Comparison of ENCODE assay signal across 7 mouse cellular contexts in the genomic region with DNA sequence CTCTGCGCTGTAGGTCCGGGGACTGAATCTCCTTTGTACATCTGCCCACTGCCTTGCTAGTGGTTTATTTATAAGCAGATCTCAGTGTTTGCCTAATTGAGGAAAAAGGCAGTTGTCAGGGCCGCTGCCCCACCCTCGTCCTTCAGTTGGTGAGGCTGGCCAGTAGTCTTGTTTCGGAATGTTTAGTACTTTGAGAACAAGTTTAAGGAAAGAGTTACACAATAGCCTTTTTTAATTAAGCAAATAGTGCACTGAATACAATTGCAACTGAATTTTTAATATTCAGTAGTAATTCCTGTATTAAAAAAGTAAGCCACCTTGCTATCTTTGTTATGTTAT. TPM values are rescaled to one million over a fixed set of nuclear protein-coding genes. Genes with fewer than 3 reads are reported as not detected.
DNase-seq lines count a peak whose midpoint lies in the region; ATAC-seq and TF ChIP-seq lines count a peak whose summit lies in the region.

No protein-coding gene starts in this region.

- peak overlapping the region; percentile 84 for H3K4me3 ChIP-seq in neural tube, embryonic 11.5 days (ENCODE audit: low read depth, low read length)
- peak overlapping the region; percentile 86 for H3K4me3 ChIP-seq in forebrain, embryonic 13.5 days
- peak overlapping the region; percentile 59 to 63 for H3K4me3 ChIP-seq in liver, embryonic 14.5 days (ENCODE audit: insufficient read depth in 1 of 2, low read depth in 2 of 2, low read length in 2 of 2)
- H3K4me3 ChIP-seq in stomach, postnatal 0 days (ENCODE audit: low read depth, low read length): peak overlapping the region; percentile 78

- peak overlapping the region; percentile 70 for H3K4me2 ChIP-seq in neural tube, embryonic 11.5 days (ENCODE audit: low read depth)
- H3K4me2 ChIP-seq in forebrain, embryonic 13.5 days: peak overlapping the region; percentile 70
- H3K4me2 ChIP-seq in liver, embryonic 14.5 days (ENCODE audit: low read depth): peak overlapping the region; percentile 64
- peak overlapping the region; percentile 88 for H3K4me2 ChIP-seq in stomach, postnatal 0 days (replicated peaks; ENCODE audit: low read depth)

- peak overlapping the region; percentile 88 for H3K27ac ChIP-seq in neural tube, embryonic 11.5 days (ENCODE audit: low read depth, low read length)
- H3K27ac ChIP-seq in forebrain, embryonic 13.5 days: peak overlapping the region; percentile 89
- H3K27ac ChIP-seq in liver, embryonic 14.5 days: no peak overlapping the region
- H3K27ac ChIP-seq in stomach, postnatal 0 days (replicated peaks): peak overlapping the region; percentile 69; the same call in 1 of the 2 replicates

- no peaks in the 10 kb centered on the region for H3K27me3 ChIP-seq in neural tube, embryonic 11.5 days (ENCODE audit: control insufficient read depth, insufficient read depth, low read length)
- H3K27me3 ChIP-seq in forebrain, embryonic 13.5 days: no peaks in the 10 kb centered on the region
- peaks cover 17% of the 10 kb centered on the region for H3K27me3 ChIP-seq in liver, embryonic 14.5 days (ENCODE audit: control insufficient read depth, insufficient read depth, low read length)
- no peaks in the 10 kb centered on the region for H3K27me3 ChIP-seq in stomach, postnatal 0 days (ENCODE audit: control insufficient read depth, insufficient read depth, low read length)

- no peak for DNase-seq in neural tube, embryonic 11.5 days (ENCODE audit: low spot score)
- no peak for DNase-seq in neural tube, embryonic 10.5 days (ENCODE audit: extremely low spot score, low spot score)
- DNase-seq in liver, embryonic 14.5 days (ENCODE audit: low read depth in 3 of 3, low spot score in 3 of 3): no peak
- no peak for DNase-seq in stomach, postnatal 0 days (ENCODE audit: low spot score)
- no peak for DNase-seq in cerebellum, postnatal 25 days

- peaks cover 6% of the 10 kb centered on the region; the same call in 1 of the 2 replicates for H3K4me1 ChIP-seq in neural tube, embryonic 11.5 days (ENCODE audit: control insufficient read depth, insufficient read depth, low read length)
- H3K4me1 ChIP-seq in forebrain, embryonic 13.5 days: peaks cover 55% of the 10 kb centered on the region
- H3K4me1 ChIP-seq in liver, embryonic 14.5 days (replicated peaks; ENCODE audit: control insufficient read depth in 2 of 2, insufficient read depth in 2 of 2, low read length in 1 of 2): no peaks in the 10 kb centered on the region; a peak in 1 of 4 replicates
- no peaks in the 10 kb centered on the region for H3K4me1 ChIP-seq in stomach, postnatal 0 days (replicated peaks; ENCODE audit: control insufficient read depth, insufficient read depth)

- no peaks in the 10 kb centered on the region for H3K9me3 ChIP-seq in neural tube, embryonic 11.5 days (ENCODE audit: control insufficient read depth, low read length)
- H3K9me3 ChIP-seq in forebrain, embryonic 13.5 days (replicated peaks): no peaks in the 10 kb centered on the region
- H3K9me3 ChIP-seq in liver, embryonic 14.5 days (ENCODE audit: control insufficient read depth, low read length): no peaks in the 10 kb centered on the region
- no peaks in the 10 kb centered on the region for H3K9me3 ChIP-seq in stomach, postnatal 0 days (ENCODE audit: control insufficient read depth, low read length)

- H3K9ac ChIP-seq in neural tube, embryonic 11.5 days (ENCODE audit: low read length): peak overlapping the region; percentile 95
- peak overlapping the region; percentile 89 for H3K9ac ChIP-seq in forebrain, embryonic 13.5 days
- H3K9ac ChIP-seq in liver, embryonic 14.5 days (replicated peaks): no peak overlapping the region
- H3K9ac ChIP-seq in stomach, postnatal 0 days (ENCODE audit: low read length): peak overlapping the region; percentile 80

- ATAC-seq in neural tube, embryonic 11.5 days (ENCODE audit: insufficient read depth, low FRiP score, low TSS enrichment): no peak
- no peak for ATAC-seq in forebrain, embryonic 13.5 days
- no peak for ATAC-seq in liver, embryonic 14.5 days (ENCODE audit: insufficient read depth)
- ATAC-seq in stomach, postnatal 0 days (ENCODE audit: low FRiP score, low TSS enrichment): no peak
- no peak; the same call in 1 of the 2 replicates for ATAC-seq in megakaryocyte-erythroid progenitor cell, adult 5-6 weeks (replicated peaks; ENCODE audit: low FRiP score, low TSS enrichment, poor library complexity, severe bottlenecking)

- H3K36me3 ChIP-seq in neural tube, embryonic 11.5 days (ENCODE audit: control insufficient read depth, insufficient read depth, low read length): no peaks in the 10 kb centered on the region
- no peaks in the 10 kb centered on the region for H3K36me3 ChIP-seq in forebrain, embryonic 13.5 days (ENCODE audit: poor library complexity, severe bottlenecking)
- no peaks in the 10 kb centered on the region for H3K36me3 ChIP-seq in liver, embryonic 14.5 days (replicated peaks; ENCODE audit: control insufficient read depth, insufficient read depth, low read depth)
- H3K36me3 ChIP-seq in stomach, postnatal 0 days (ENCODE audit: control insufficient read depth, insufficient read depth, low read length): no peaks in the 10 kb centered on the region

- no peak for TF ChIP-seq CTCF in liver, embryonic 14.5 days (IDR thresholded peaks at IDR 0.05; ENCODE audit: low read depth)
- no peak for TF ChIP-seq CTCF in stomach, postnatal 0 days (IDR thresholded peaks at IDR 0.05; ENCODE audit: low read depth)

- 2% methylated on average over 5 of the region's 5 CpGs for WGBS in neural tube, embryonic 11.5 days
- WGBS in forebrain, embryonic 13.5 days: 2% methylated on average over 5 of the region's 5 CpGs
- WGBS in liver, embryonic 14.5 days (ENCODE audit: insufficient replicate concordance): 5% methylated on average over 5 of the region's 5 CpGs
- WGBS in stomach, postnatal 0 days: 2% methylated on average over 5 of the region's 5 CpGs

- TF ChIP-seq EP300 in liver, embryonic 14.5 days (IDR thresholded peaks at IDR 0.05; ENCODE audit: low read depth): no peak
- TF ChIP-seq EP300 in stomach, postnatal 0 days (optimal IDR thresholded peaks at IDR 0.05): no peak

RNA-seq across cellular contexts. Expression of a gene that starts 0.7 kb away (rescaled TPM):
- polyA plus RNA-seq in neural tube, embryonic 11.5 days (2014; fragmentation: Nextera tagmentation; extraction: Ambion mirVana): 17.6 and 19.4 TPM in 2 replicates
- 48.1 and 56.1 TPM in 2 replicates for polyA plus RNA-seq in forebrain, embryonic 13.5 days (2015; fragmentation: Nextera tagmentation; extraction: Ambion mirVana)
- 0.45 and 0.47 TPM in 2 replicates for polyA plus RNA-seq in liver, embryonic 14.5 days (2012; rRNA removed)
- 0.53 and 1.2 TPM in 2 replicates for polyA plus RNA-seq in liver, embryonic 14.5 days (2014; fragmentation: Nextera tagmentation; extraction: Ambion mirVana)
- 3.4 and 3.5 TPM in 2 replicates for polyA plus RNA-seq in stomach, postnatal 0 days (2015; fragmentation: Nextera tagmentation; extraction: Ambion mirVana)
- 4.9 and 10.5 TPM in 2 replicates for total RNA-seq in megakaryocyte-erythroid progenitor cell, adult 5-6 weeks (2014; fragmentation: Nextera tagmentation)
- 4.3 and 9.9 TPM in 2 replicates for total RNA-seq in megakaryocyte-erythroid progenitor cell, adult 5-6 weeks (2017)
